Mouse (Mus musculus): ENCODE data around the gene Sar1b.

GRCm38 (mm10) chr11:51800634-51801325, 37.3 kb downstream of the Sar1b start:
- TF ChIP-seq CTCF (IDR thresholded peaks at IDR 0.05; ENCODE audit: low read depth, low read length) (no peak), POLR2A (IDR thresholded peaks at IDR 0.05; ENCODE audit: borderline replicate concordance, low read depth, low read length) (no peak)

All from bone marrow macrophage, adult 2 months (primary cell).